Mouse (Mus musculus) E14TG2a.4 (cell line): Measurements from ENCODE around the gene Zfp467.

Source experiments
- CTCF ChIP-seq: conservative IDR thresholded peaks from 2 replicates; pipeline ENCODE4 v1.5.1; 2014; ENCODE audit warnings: low read length
- NANOG ChIP-seq: IDR thresholded peaks from 2 replicates; pipeline ENCODE4 v1.6.1; 2014; ENCODE audit warnings: borderline replicate concordance, low read length, mixed read lengths

DNA sequence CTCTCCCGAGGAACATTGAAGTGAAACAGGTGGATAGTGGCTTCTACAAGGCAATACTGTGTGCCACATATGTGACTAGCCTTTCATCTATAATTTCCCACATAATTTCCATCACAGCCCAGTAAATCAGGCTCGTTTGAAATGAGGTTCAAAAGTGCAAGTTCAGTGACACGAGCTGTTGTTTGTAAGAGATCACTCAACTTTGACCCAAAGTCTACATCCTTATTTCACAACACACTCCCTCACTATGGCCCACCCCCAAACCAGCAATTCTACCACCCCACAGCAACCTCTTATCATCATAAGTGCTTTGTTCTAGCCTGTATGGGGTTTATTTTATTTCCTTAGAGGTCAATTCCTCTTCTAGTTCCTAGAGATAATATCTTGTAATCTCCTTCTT lies 57.4 kb downstream of the Zfp467 start:
- TF ChIP-seq CTCF = no peak
- no peak for TF ChIP-seq NANOG
